Mouse (Mus musculus): Measurements from ENCODE around the gene Nfam1. TPM values are rescaled to one million over a fixed set of nuclear protein-coding genes. Genes with fewer than 3 reads are reported as not detected.
A peak's percentile ranks its signal among the peaks of the same experiment; 100 is the strongest.

Nfam1 gene
- polyA plus RNA-seq, 1 experiment from 2014 or later: 10.4 TPM

GRCm38 (mm10) chr15:83036089-83036488, 3.0 kb upstream of the Nfam1 start:
- peak; percentile 51 for DNase-seq
- H3K9me3 ChIP-seq (ENCODE audit: low read length): no peaks in the 10 kb centered on the region
- peak overlapping the region; percentile 48 for H3K27ac ChIP-seq (ENCODE audit: low read depth)

GRCm38 (mm10) chr15:83034275-83034977, 1.3 kb upstream of the Nfam1 start:
- peak overlapping the region; percentile 58 for H3K4me2 ChIP-seq (ENCODE audit: low read depth, low read length)
- 34% methylated on average over 17 of the region's 17 CpGs for WGBS (ENCODE audit: insufficient replicate concordance)
- H3K27ac ChIP-seq (ENCODE audit: low read depth): peak overlapping the region; percentile 77
- H3K9ac ChIP-seq (replicated peaks): peak overlapping the region; percentile 26
- DNase-seq (no peak), ATAC-seq (no peak)
- no peaks in the 10 kb centered on the region for H3K36me3 ChIP-seq (replicated peaks; ENCODE audit: insufficient read depth, low read length)
- no peak for TF ChIP-seq EP300 (IDR thresholded peaks at IDR 0.05; ENCODE audit: low read depth)
- no peak for TF ChIP-seq CTCF (IDR thresholded peaks at IDR 0.05; ENCODE audit: low read depth)
- peak overlapping the region; percentile 48 for H3K4me3 ChIP-seq (ENCODE audit: low read depth, low read length)
- H3K4me1 ChIP-seq (ENCODE audit: insufficient read depth): peaks cover 17% of the 10 kb centered on the region
- H3K9me3 ChIP-seq (ENCODE audit: low read length): no peaks in the 10 kb centered on the region
- H3K27me3 ChIP-seq (ENCODE audit: insufficient read depth, low read length): 0 out of 2 replicates have a peak, but pooled peaks cover 5% of the 10 kb centered on the region

More at GRCm38 (mm10) chr15:83036089-83036488, 3.0 kb upstream of the Nfam1 start:
- Histone ChIP-seq H3K4me1 (ENCODE audit: insufficient read depth) (peaks cover 15% of the 10 kb centered on the region), H3K4me3 (ENCODE audit: low read depth, low read length) (no peak overlapping the region), H3K4me2 (ENCODE audit: low read depth, low read length) (peak overlapping the region; percentile 26; the same call in 1 of the 2 replicates), H3K9ac (replicated peaks) (no peak overlapping the region), H3K27me3 (ENCODE audit: insufficient read depth, low read length) (0 out of 2 replicates have a peak, but pooled peaks cover 5% of the 10 kb centered on the region), H3K36me3 (replicated peaks; ENCODE audit: insufficient read depth, low read length) (no peaks in the 10 kb centered on the region)
- TF ChIP-seq CTCF (IDR thresholded peaks at IDR 0.05; ENCODE audit: low read depth) (no peak), EP300 (IDR thresholded peaks at IDR 0.05; ENCODE audit: low read depth) (no peak)
- ATAC-seq: peak; percentile 30; the same call in 1 of the 2 replicates
- 28% methylated on average over 7 of the region's 7 CpGs for WGBS (ENCODE audit: insufficient replicate concordance)

GRCm38 (mm10) chr15:83030884-83031283, 2.2 kb downstream of the Nfam1 start:
- Histone ChIP-seq H3K36me3 (replicated peaks; ENCODE audit: insufficient read depth, low read length) (0 out of 2 replicates have a peak, but pooled peaks cover 3% of the 10 kb centered on the region), H3K4me2 (ENCODE audit: low read depth, low read length) (peak overlapping the region; percentile 61), H3K4me1 (ENCODE audit: insufficient read depth) (peaks cover 15% of the 10 kb centered on the region), H3K27me3 (ENCODE audit: insufficient read depth, low read length) (0 out of 2 replicates have a peak, but pooled peaks cover 5% of the 10 kb centered on the region), H3K9ac (replicated peaks) (no peak overlapping the region), H3K9me3 (ENCODE audit: low read length) (no peaks in the 10 kb centered on the region), H3K4me3 (ENCODE audit: low read depth, low read length) (peak overlapping the region; percentile 48), H3K27ac (ENCODE audit: low read depth) (peak overlapping the region; percentile 7; the same call in 1 of the 2 replicates)
- 43% methylated on average over 4 of the region's 4 CpGs for WGBS (ENCODE audit: insufficient replicate concordance)
- ATAC-seq: no peak
- DNase-seq: no peak
- TF ChIP-seq EP300 (IDR thresholded peaks at IDR 0.05; ENCODE audit: low read depth) (no peak), CTCF (IDR thresholded peaks at IDR 0.05; ENCODE audit: low read depth) (no peak)

GRCm38 (mm10) chr15:83029725-83030718, 3.1 kb downstream of the Nfam1 start:
- Histone ChIP-seq H3K4me1 (ENCODE audit: insufficient read depth) (peaks cover 19% of the 10 kb centered on the region), H3K9me3 (ENCODE audit: low read length) (no peaks in the 10 kb centered on the region), H3K4me3 (ENCODE audit: low read depth, low read length) (peak overlapping the region; percentile 48), H3K27me3 (ENCODE audit: insufficient read depth, low read length) (0 out of 2 replicates have a peak, but pooled peaks cover 5% of the 10 kb centered on the region), H3K4me2 (ENCODE audit: low read depth, low read length) (peak overlapping the region; percentile 61), H3K27ac (ENCODE audit: low read depth) (0 out of 2 replicates have a peak overlapping the region, but pooled peaks have one; percentile 12), H3K36me3 (replicated peaks; ENCODE audit: insufficient read depth, low read length) (0 out of 2 replicates have a peak, but pooled peaks cover 3% of the 10 kb centered on the region), H3K9ac (replicated peaks) (no peak overlapping the region)
- WGBS (ENCODE audit: insufficient replicate concordance): 48% methylated on average over 11 of the region's 11 CpGs
- TF ChIP-seq CTCF (IDR thresholded peaks at IDR 0.05; ENCODE audit: low read depth): no peak
- TF ChIP-seq EP300 (IDR thresholded peaks at IDR 0.05; ENCODE audit: low read depth): no peak
- ATAC-seq (no peak), DNase-seq (no peak)

- TF ChIP-seq EP300 (IDR thresholded peaks at IDR 0.05; ENCODE audit: low read depth) (no peak), CTCF (IDR thresholded peaks at IDR 0.05; ENCODE audit: low read depth) (no peak)
Measured at GRCm38 (mm10) chr15:83026129-83026528, 7.0 kb downstream of the Nfam1 start.

More at GRCm38 (mm10) chr15:83026129-83026528, 7.0 kb downstream of the Nfam1 start:
- Histone ChIP-seq H3K4me1 (ENCODE audit: insufficient read depth) (peaks cover 17% of the 10 kb centered on the region), H3K27me3 (ENCODE audit: insufficient read depth, low read length) (no peaks in the 10 kb centered on the region), H3K4me2 (ENCODE audit: low read depth, low read length) (no peak overlapping the region), H3K9ac (replicated peaks) (no peak overlapping the region), H3K27ac (ENCODE audit: low read depth) (no peak overlapping the region), H3K4me3 (ENCODE audit: low read depth, low read length) (no peak overlapping the region), H3K9me3 (ENCODE audit: low read length) (no peaks in the 10 kb centered on the region), H3K36me3 (replicated peaks; ENCODE audit: insufficient read depth, low read length) (0 out of 2 replicates have a peak, but pooled peaks cover 3% of the 10 kb centered on the region)
- ATAC-seq (no peak), DNase-seq (no peak)
- WGBS (ENCODE audit: insufficient replicate concordance): 73% methylated on average over 8 of the region's 8 CpGs
